Mouse (Mus musculus) myocyte (in vitro differentiated cells): Measurements from ENCODE around the gene Anks4b. TPM values are rescaled to one million over a fixed set of nuclear protein-coding genes. Genes with fewer than 3 reads are reported as not detected.
A peak's percentile ranks its signal among the peaks of the same experiment; 100 is the strongest.

Source experiments
- H3K27me3 ChIP-seq: one replicate; pipeline ENCODE4 v1.6.1; 2011; ENCODE audit not compliant: control insufficient read depth, insufficient read depth, insufficient read length
- H3K36me3 ChIP-seq: one replicate; pipeline ENCODE4 v1.6.1; 2011; ENCODE audit not compliant: control insufficient read depth, insufficient read depth
- H3K4me2 ChIP-seq: one replicate; pipeline ENCODE4 v1.6.1; 2011; ENCODE audit warnings: low read depth, control low read depth
- H3K4me3 ChIP-seq: one replicate; pipeline ENCODE4 v1.5.1; 2011; ENCODE audit warnings: mild to moderate bottlenecking, control low read depth, moderate library complexity
- H3K79me2 ChIP-seq: one replicate; pipeline ENCODE4 v1.6.1; 2011; ENCODE audit not compliant: control insufficient read depth, insufficient read depth
- H3ac ChIP-seq: one replicate; pipeline ENCODE4 v1.6.1; 2011; ENCODE audit not compliant: control insufficient read depth, insufficient read length
- CEBPB ChIP-seq: IDR thresholded peaks from 2 replicates; pipeline ENCODE4 v1.6.1; 2011; ENCODE audit warnings: mild to moderate bottlenecking, moderate library complexity; ENCODE audit not compliant: poor library complexity, insufficient read depth, severe bottlenecking
- E2F4 ChIP-seq: IDR thresholded peaks from one replicate; pipeline ENCODE4 v1.6.1; 2011; ENCODE audit warnings: mild to moderate bottlenecking, control low read depth, moderate library complexity; ENCODE audit not compliant: insufficient read depth
- MAX ChIP-seq: IDR thresholded peaks from one replicate; pipeline ENCODE4 v1.6.1; 2011; ENCODE audit warnings: low read depth, mild to moderate bottlenecking, control low read depth
- MYOD1 ChIP-seq, 3 experiments: IDR thresholded peaks; one replicate each; pipeline ENCODE4 v1.6.1; 2011; ENCODE audit warnings: control low read depth in 2 of 3, low read depth in 2 of 3, mild to moderate bottlenecking in 2 of 3, moderate library complexity in 1 of 3; ENCODE audit not compliant: insufficient read length in 2 of 3, control insufficient read depth in 1 of 3
- MYOG ChIP-seq, 3 experiments: IDR thresholded peaks; one replicate each; pipeline ENCODE4 v1.6.1; 2011; ENCODE audit warnings: control low read depth in 2 of 3, low read depth in 2 of 3, mild to moderate bottlenecking in 2 of 3; ENCODE audit not compliant: insufficient read length in 2 of 3, control insufficient read depth in 1 of 3, insufficient read depth in 1 of 3
- POLR2A ChIP-seq: IDR thresholded peaks from one replicate; pipeline ENCODE4 v1.6.1; 2011; ENCODE audit warnings: low read depth, mild to moderate bottlenecking, control low read depth, moderate library complexity; ENCODE audit not compliant: insufficient read length
- POLR2AphosphoS2 ChIP-seq: IDR thresholded peaks from one replicate; pipeline ENCODE4 v1.6.1; 2011; ENCODE audit warnings: low read depth, control low read depth; ENCODE audit not compliant: insufficient read length
- REST ChIP-seq: IDR thresholded peaks from one replicate; pipeline ENCODE4 v1.6.1; 2011; ENCODE audit warnings: mild to moderate bottlenecking, control low read depth, moderate library complexity; ENCODE audit not compliant: insufficient read depth, insufficient read length
- SRF ChIP-seq: IDR thresholded peaks from one replicate; pipeline ENCODE4 v1.6.1; 2011; ENCODE audit warnings: low read depth; ENCODE audit not compliant: control insufficient read depth, insufficient read length
- TCF12 ChIP-seq: IDR thresholded peaks from one replicate; pipeline ENCODE4 v1.6.1; 2011; ENCODE audit warnings: mild to moderate bottlenecking, control low read depth; ENCODE audit not compliant: poor library complexity, insufficient read depth, severe bottlenecking
- TCF3 ChIP-seq: IDR thresholded peaks from one replicate; pipeline ENCODE4 v1.6.1; 2011; ENCODE audit warnings: low read depth, control low read depth; ENCODE audit not compliant: insufficient read length
- USF1 ChIP-seq: IDR thresholded peaks from one replicate; pipeline ENCODE4 v1.6.1; 2011; ENCODE audit warnings: low read depth, mild to moderate bottlenecking, control low read depth, moderate library complexity
- polyA plus RNA-seq: library from polyadenylated mRNA; unstranded; fragments of >200 nt; fragmentation: generic; extraction: Trizol; gene quantifications from one replicate; pipeline ENCODE4 v1.2.1, GENCODE M21; 2012; ENCODE audit warnings: missing spikeins

The Anks4b gene
- polyA plus RNA-seq, 1 experiment = not detected

DNA sequence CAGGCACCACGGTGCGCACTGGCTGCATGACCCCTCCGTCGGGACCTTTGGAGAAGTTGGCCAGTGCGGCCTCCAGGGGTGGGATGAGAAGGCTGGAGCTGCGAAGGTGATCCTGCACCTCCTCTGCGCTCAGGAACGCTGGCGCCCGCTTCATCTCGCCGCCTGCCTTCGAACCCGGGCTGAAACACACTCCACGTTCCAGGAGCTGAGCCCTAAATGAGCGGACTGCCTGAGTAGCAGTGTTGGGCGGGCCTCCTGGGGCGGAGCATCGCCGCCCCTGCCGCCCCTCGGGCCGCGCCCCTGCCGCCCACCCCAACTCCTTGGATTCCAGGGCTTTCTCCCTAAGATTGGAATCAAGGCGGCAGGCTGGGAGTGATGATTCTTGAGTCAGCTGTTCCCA lies 28.1 kb downstream of the Anks4b start, which contains the start of gene Crym:
TSS of gene Crym (minus strand) at position 341 of the 400 bp plus-strand sequence.
- Histone ChIP-seq H3K79me2 (no peaks in the 10 kb centered on the region), H3K4me2 (peak within 1 kb of the TSS; percentile 18), H3ac (no peak within 1 kb of the TSS), H3K27me3 (no peaks in the 10 kb centered on the region), H3K36me3 (no peaks in the 10 kb centered on the region), H3K4me3 (peak within 1 kb of the TSS; percentile 12)
- TF ChIP-seq CEBPB (no peak), POLR2A (peak; percentile 32)

DNA sequence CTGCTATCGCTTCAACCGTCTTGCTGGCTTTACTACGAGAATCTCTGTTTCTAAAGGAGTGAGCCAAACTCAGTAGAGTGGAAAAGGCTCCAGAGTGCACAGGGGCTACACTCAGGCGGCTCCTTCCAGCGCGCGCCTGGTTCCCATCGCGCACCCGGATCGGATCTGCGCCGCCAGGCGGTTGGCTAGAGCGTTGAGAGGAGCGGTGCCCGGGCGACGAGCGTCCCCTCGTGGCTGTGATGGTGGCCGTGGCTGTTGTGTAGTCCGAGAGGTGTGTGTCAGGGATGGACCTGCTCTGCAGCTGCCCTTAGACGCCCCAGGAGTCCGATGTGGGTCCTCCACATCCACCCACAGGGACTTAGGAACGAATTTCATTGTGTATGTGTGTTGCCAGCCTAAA lies 30.1 kb downstream of the Anks4b start, which contains the start of gene Abca14:
TSS of gene Abca14 (plus strand) at position 173 of the 400 bp plus-strand sequence.
- H3K4me2 ChIP-seq = no peak within 1 kb of the TSS
- TF ChIP-seq E2F4 (no peak), SRF (no peak), USF1 (no peak), CEBPB (no peak), TCF12 (no peak), MYOD1 (IDR thresholded peaks at IDR 0.05; ENCODE audit: control insufficient read depth in 1 of 3, insufficient read length in 2 of 3, low read depth in 2 of 3) (no peak), POLR2AphosphoS2 (no peak), REST (no peak), TCF3 (no peak), MYOG (IDR thresholded peaks at IDR 0.05; ENCODE audit: control insufficient read depth in 1 of 3, insufficient read depth in 1 of 3, insufficient read length in 2 of 3, low read depth in 2 of 3) (no peak), MAX (no peak)
- H3K36me3 ChIP-seq = no peaks in the 10 kb centered on the region
- H3ac ChIP-seq = no peak within 1 kb of the TSS
- no peaks in the 10 kb centered on the region for H3K27me3 ChIP-seq
- H3K79me2 ChIP-seq = no peaks in the 10 kb centered on the region
- no peak within 1 kb of the TSS for H3K4me3 ChIP-seq

DNA sequence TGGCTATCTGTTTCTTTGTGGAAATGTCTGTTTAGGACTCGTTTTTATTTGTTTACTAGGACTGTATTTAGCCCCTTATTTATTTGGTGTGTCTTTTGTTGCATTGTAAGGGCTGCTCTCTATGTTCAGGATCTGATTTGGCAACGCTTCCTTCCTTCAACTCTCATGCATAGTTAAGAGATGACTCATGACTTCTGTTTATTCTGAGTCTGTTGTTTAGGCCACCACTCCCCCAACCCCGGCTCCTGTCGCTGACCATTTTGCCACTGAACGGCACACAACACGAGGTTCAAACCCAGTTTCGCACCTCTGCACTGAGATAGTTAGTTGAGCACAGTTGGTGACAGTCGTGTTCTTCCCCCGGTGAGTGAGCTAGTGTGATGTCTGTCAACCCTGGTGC lies 32.3 kb downstream of the Anks4b start:
- no peak for TF ChIP-seq MAX
- no peak for TF ChIP-seq USF1
- TF ChIP-seq REST = no peak
- TF ChIP-seq TCF12 = no peak
- no peak for TF ChIP-seq CEBPB
- no peak for TF ChIP-seq SRF
- no peak for TF ChIP-seq TCF3
- TF ChIP-seq POLR2AphosphoS2 = no peak
- no peak for TF ChIP-seq E2F4
- no peak for TF ChIP-seq POLR2A
- TF ChIP-seq MYOG (IDR thresholded peaks at IDR 0.05; ENCODE audit: control insufficient read depth in 1 of 3, insufficient read depth in 1 of 3, insufficient read length in 2 of 3, low read depth in 2 of 3) = no peak
- TF ChIP-seq MYOD1 (IDR thresholded peaks at IDR 0.05; ENCODE audit: control insufficient read depth in 1 of 3, insufficient read length in 2 of 3, low read depth in 2 of 3) = no peak
- no peak overlapping the region for H3K4me3 ChIP-seq
- H3K27me3 ChIP-seq = no peaks in the 10 kb centered on the region
- no peaks in the 10 kb centered on the region for H3K79me2 ChIP-seq
- H3K4me2 ChIP-seq = no peak overlapping the region
- H3ac ChIP-seq = no peak overlapping the region
- no peaks in the 10 kb centered on the region for H3K36me3 ChIP-seq

DNA sequence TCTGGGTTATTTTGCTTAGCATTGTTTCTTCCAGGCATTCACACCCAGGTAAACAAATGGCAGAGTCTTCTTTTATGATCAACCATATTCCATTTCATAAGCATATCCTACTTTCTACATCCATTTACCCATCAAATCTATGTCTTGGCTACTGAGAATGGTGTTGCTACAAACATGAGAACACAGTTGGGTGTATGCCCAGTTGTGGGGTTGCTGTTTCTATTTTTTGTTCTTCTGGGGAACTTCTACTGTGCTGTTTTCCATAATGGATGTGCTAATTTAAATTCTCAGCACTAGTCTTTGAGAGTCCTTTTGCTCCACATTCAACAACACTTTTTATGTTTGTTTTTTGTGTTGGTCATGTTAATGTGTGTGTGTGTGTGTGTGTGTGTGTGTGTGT lies 54.9 kb downstream of the Anks4b start:
- Histone ChIP-seq H3K27me3 (no peaks in the 10 kb centered on the region), H3K4me2 (no peak overlapping the region), H3K4me3 (no peak overlapping the region), H3K79me2 (no peaks in the 10 kb centered on the region), H3ac (no peak overlapping the region), H3K36me3 (no peaks in the 10 kb centered on the region)
- TF ChIP-seq POLR2AphosphoS2 (no peak), MAX (no peak), TCF12 (no peak), TCF3 (no peak), MYOD1 (IDR thresholded peaks at IDR 0.05; ENCODE audit: control insufficient read depth in 1 of 3, insufficient read length in 2 of 3, low read depth in 2 of 3) (no peak), USF1 (no peak), POLR2A (no peak), REST (no peak), CEBPB (no peak), SRF (no peak)

Other genes with a start within 250 kb of the Anks4b start
- 0.01 TPM for gene Dnah3, start 78.6 kb upstream of the Anks4b start, polyA plus RNA-seq
- gene Tmem159, start 71.5 kb upstream of the Anks4b start, polyA plus RNA-seq = 9.9 TPM
- gene Zp2, start 28.6 kb upstream of the Anks4b start, polyA plus RNA-seq = 0.08 TPM
- gene Crym, start 28.3 kb downstream of the Anks4b start, polyA plus RNA-seq = 9.8 TPM
- gene Abca14, start 30.1 kb downstream of the Anks4b start, polyA plus RNA-seq = not detected
- gene Abca15, start 154.8 kb downstream of the Anks4b start, polyA plus RNA-seq = not detected
- gene Abca16, start 235.8 kb downstream of the Anks4b start, polyA plus RNA-seq = not detected